Mouse (Mus musculus) forebrain, embryonic 10.5 days (tissue): ENCODE results near the gene Kcnip3. TPM values are rescaled to one million over a fixed set of nuclear protein-coding genes. Genes with fewer than 3 reads are reported as not detected.
A peak's percentile ranks its signal among the peaks of the same experiment; 100 is the strongest.

Source experiments
- DNase-seq: peaks from one replicate; pipeline ENCODE4 v3.0.0-alpha.2; 2017; ENCODE audit warnings: low spot score; ENCODE audit errors: extremely low spot score
- H3K27ac ChIP-seq: fragments of 300-500 bp; sonication (generic); 2 replicates; pipeline ENCODE4 v1.5.1; 2016; ENCODE audit warnings: mild to moderate bottlenecking
- H3K27me3 ChIP-seq: fragments of 300-500 bp; sonication (generic); 2 replicates; pipeline ENCODE4 v1.6.1; 2016; ENCODE audit warnings: mild to moderate bottlenecking; ENCODE audit not compliant: poor library complexity, severe bottlenecking
- H3K36me3 ChIP-seq: fragments of 300-500 bp; sonication (generic); replicated peaks from 2 replicates; pipeline ENCODE4 v1.6.1; 2016; ENCODE audit warnings: mild to moderate bottlenecking, moderate library complexity
- H3K4me1 ChIP-seq: fragments of 300-500 bp; sonication (generic); 2 replicates; pipeline ENCODE4 v1.6.1; 2016
- H3K4me3 ChIP-seq: fragments of 300-500 bp; sonication (generic); 2 replicates; pipeline ENCODE4 v1.5.1; 2016; ENCODE audit warnings: mild to moderate bottlenecking, moderate library complexity
- H3K9me3 ChIP-seq: fragments of 300-500 bp; sonication (generic); 2 replicates; pipeline ENCODE4 v1.6.1; 2016; ENCODE audit warnings: mild to moderate bottlenecking, moderate library complexity
- WGBS: fragments of 180-500 bp; shearing (Covaris S2); methylation state at CpG from one replicate; pipeline ENCODE4 v1.1.7; 2016; 5-methylcytosine and 5-hydroxymethylcytosine counted together
- polyA plus RNA-seq: library from polyadenylated mRNA; unstranded; fragments of >200 nt; fragmentation: Nextera tagmentation; extraction: Ambion mirVana; gene quantifications from 2 replicates; pipeline ENCODE4 v1.2.1, GENCODE M21; 2016

Gene Kcnip3
- polyA plus RNA-seq, 1 experiment from 2014 or later = 2.1 TPM

DNA sequence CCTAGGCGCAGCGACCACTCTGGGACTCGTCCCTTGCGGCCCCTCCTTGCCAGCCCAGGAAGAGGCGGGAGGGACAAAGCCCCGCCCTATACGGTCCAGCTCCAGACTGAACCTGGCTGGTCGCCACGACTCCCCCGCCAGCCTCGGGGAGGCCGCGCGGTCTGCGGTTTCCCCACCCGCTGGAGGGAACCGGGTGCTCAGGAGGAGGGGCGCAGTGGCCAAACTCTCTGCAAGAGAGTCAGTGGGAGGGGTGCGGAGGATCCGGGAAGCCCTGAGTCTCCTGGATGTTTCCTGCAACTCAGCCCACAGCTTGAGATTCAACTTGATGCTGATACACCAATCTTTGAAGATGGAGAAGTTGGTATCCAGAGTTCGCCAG lies 39.4 kb downstream of the Kcnip3 start:
- Histone ChIP-seq H3K9me3 (no peaks in the 10 kb centered on the region), H3K27ac (peak overlapping the region; percentile 52; the same call in 1 of the 2 replicates), H3K27me3 (peaks cover 91% of the 10 kb centered on the region), H3K4me1 (peaks cover 36% of the 10 kb centered on the region), H3K4me3 (peak overlapping the region; percentile 58), H3K36me3 (no peaks in the 10 kb centered on the region)
- 0% methylated on average over 21 of the region's 21 CpGs for WGBS
- peak; percentile 49 for DNase-seq

DNA sequence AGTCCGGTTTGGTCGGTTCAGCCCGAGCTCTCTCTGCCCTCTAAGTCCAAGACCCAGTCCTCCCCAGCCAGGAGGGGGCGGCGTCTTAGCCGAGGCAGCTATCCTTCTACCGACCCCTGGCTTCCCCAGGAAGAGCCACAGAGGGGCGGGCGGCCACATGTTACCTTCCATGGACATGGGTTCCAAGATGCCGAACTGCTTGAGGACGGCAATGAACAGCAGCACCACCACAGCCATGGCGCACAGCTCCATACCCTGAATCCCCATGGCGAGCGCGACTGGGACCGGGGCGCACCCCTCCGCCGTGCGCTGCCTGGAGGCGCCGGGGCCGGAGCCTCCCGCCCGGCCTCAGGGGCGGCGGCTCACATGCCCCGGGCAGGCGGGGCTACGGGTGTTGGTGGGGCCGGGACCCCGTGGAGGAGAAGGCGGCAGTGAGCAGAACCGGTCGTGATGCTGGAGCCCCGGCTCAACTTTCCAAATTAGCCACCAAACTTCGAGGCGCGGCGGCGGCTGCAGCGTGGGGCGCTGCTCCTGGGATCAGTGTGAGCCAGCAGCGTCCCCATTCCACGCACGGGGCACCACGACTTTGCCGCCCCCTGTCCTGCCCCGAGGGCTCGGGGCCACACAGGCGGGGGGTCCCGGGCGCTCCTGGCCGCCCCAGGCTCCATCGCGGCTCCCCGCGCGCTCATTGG lies 39.9 kb downstream of the Kcnip3 start:
- no peaks in the 10 kb centered on the region for H3K36me3 ChIP-seq
- H3K4me3 ChIP-seq = peak overlapping the region; percentile 58
- H3K27me3 ChIP-seq = peaks cover 87% of the 10 kb centered on the region
- H3K4me1 ChIP-seq = peaks cover 36% of the 10 kb centered on the region
- peak overlapping the region; percentile 52; the same call in 1 of the 2 replicates for H3K27ac ChIP-seq
- no peak for DNase-seq
- under 1% methylated on average over 58 of the region's 59 CpGs for WGBS
- no peaks in the 10 kb centered on the region for H3K9me3 ChIP-seq

GRCm38 (mm10) chr2:127479763-127480162 lies 42.1 kb downstream of the Kcnip3 start:
- Histone ChIP-seq H3K9me3 (no peaks in the 10 kb centered on the region), H3K36me3 (no peaks in the 10 kb centered on the region), H3K4me1 (peaks cover 33% of the 10 kb centered on the region), H3K27ac (no peak overlapping the region), H3K4me3 (no peak overlapping the region), H3K27me3 (peaks cover 65% of the 10 kb centered on the region)
- WGBS = 71% methylated on average over 10 of the region's 10 CpGs
- DNase-seq = no peak

- WGBS = 80% methylated on average over 4 of the region's 4 CpGs
- Histone ChIP-seq H3K27ac (no peak overlapping the region), H3K4me1 (peaks cover 28% of the 10 kb centered on the region), H3K27me3 (peaks cover 60% of the 10 kb centered on the region), H3K36me3 (no peaks in the 10 kb centered on the region), H3K9me3 (no peaks in the 10 kb centered on the region), H3K4me3 (no peak overlapping the region)
- DNase-seq = no peak
Observed at GRCm38 (mm10) chr2:127479210-127479609, 42.7 kb downstream of the Kcnip3 start.

- Histone ChIP-seq H3K4me3 (no peak overlapping the region), H3K4me1 (no peaks in the 10 kb centered on the region), H3K27ac (no peak overlapping the region), H3K36me3 (no peaks in the 10 kb centered on the region), H3K27me3 (no peaks in the 10 kb centered on the region), H3K9me3 (no peaks in the 10 kb centered on the region)
- DNase-seq = no peak
- 82% methylated on average over 3 of the region's 3 CpGs for WGBS
Observed at GRCm38 (mm10) chr2:127472279-127472678, 49.6 kb downstream of the Kcnip3 start.

GRCm38 (mm10) chr2:127471281-127471680 lies 50.6 kb downstream of the Kcnip3 start:
- WGBS = 88% methylated on average over 8 of the region's 8 CpGs
- H3K4me3 ChIP-seq = no peak overlapping the region
- H3K27ac ChIP-seq = no peak overlapping the region
- H3K27me3 ChIP-seq = no peaks in the 10 kb centered on the region
- no peak for DNase-seq
- no peaks in the 10 kb centered on the region for H3K9me3 ChIP-seq
- no peaks in the 10 kb centered on the region for H3K4me1 ChIP-seq
- H3K36me3 ChIP-seq = no peaks in the 10 kb centered on the region

DNA sequence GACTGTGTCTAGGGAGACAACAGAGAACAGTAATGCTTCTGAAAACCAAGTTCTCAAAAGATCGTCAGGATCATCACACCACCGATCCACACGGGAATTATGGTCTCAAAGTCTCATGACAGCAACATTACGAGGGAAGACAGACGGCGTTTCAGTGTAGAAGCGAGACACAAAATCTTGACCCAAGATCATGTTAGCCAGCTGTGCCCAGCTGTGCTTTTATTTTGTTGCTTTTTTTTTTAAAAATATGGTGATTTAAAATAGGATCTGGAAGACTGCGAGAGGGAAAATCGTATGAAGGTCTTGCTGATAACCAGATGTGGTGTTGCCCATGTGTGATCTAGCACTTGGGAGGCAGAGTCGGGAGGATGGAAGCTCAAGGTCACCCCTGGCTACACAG lies 51.2 kb downstream of the Kcnip3 start:
- DNase-seq = no peak
- H3K9me3 ChIP-seq = no peaks in the 10 kb centered on the region
- no peak overlapping the region for H3K27ac ChIP-seq
- 95% methylated on average over 10 of the region's 10 CpGs for WGBS
- H3K4me3 ChIP-seq = no peak overlapping the region
- H3K36me3 ChIP-seq = no peaks in the 10 kb centered on the region
- H3K27me3 ChIP-seq = no peaks in the 10 kb centered on the region
- no peaks in the 10 kb centered on the region for H3K4me1 ChIP-seq

- Histone ChIP-seq H3K27me3 (no peaks in the 10 kb centered on the region), H3K27ac (no peak overlapping the region), H3K4me3 (no peak overlapping the region), H3K36me3 (no peaks in the 10 kb centered on the region), H3K4me1 (no peaks in the 10 kb centered on the region), H3K9me3 (no peaks in the 10 kb centered on the region)
- no peak for DNase-seq
- 87% methylated on average over 5 of the region's 5 CpGs for WGBS
Observed at GRCm38 (mm10) chr2:127470183-127470582, 51.7 kb downstream of the Kcnip3 start.

- H3K4me3 ChIP-seq = no peak overlapping the region
Observed at GRCm38 (mm10) chr2:127462314-127462713, 59.6 kb downstream of the Kcnip3 start.

GRCm38 (mm10) chr2:127461351-127461750 lies 60.5 kb downstream of the Kcnip3 start:
- DNase-seq = no peak
- WGBS = 62% methylated on average over 9 of the region's 9 CpGs

More at GRCm38 (mm10) chr2:127462314-127462713, 59.6 kb downstream of the Kcnip3 start:
- H3K9me3 ChIP-seq = no peaks in the 10 kb centered on the region
- H3K4me1 ChIP-seq = no peaks in the 10 kb centered on the region
- peaks cover 8% of the 10 kb centered on the region; the same call in 1 of the 2 replicates for H3K27me3 ChIP-seq
- H3K36me3 ChIP-seq = no peaks in the 10 kb centered on the region
- WGBS = 19% methylated on average over 8 of the region's 8 CpGs
- H3K27ac ChIP-seq = no peak overlapping the region
- DNase-seq = peak; percentile 64

DNA sequence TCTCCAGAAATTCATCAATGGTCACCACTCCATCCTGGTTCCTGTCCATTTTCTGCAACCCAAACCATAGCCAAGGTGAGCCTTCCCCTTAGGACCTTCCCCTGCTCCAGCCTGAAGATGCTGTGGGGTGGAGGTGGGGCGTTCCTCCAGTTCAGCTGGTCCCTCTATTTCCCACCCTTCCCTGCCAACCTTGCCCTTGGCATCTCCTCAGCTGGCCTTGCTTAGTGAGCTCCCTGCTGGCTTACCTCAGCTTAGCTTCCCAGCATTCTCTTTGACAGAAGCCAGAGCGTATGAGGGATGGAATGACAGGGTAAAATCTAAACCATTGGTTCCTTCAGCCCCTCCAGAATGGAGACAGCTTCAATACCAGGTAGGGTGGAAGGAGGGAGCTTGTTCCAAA lies 62.6 kb downstream of the Kcnip3 start:
- Histone ChIP-seq H3K4me3 (no peak overlapping the region), H3K27me3 (peaks cover 15% of the 10 kb centered on the region), H3K27ac (no peak overlapping the region), H3K36me3 (no peaks in the 10 kb centered on the region), H3K4me1 (no peaks in the 10 kb centered on the region), H3K9me3 (no peaks in the 10 kb centered on the region)
- DNase-seq = no peak
- WGBS = 83% methylated on average over 2 of the region's 2 CpGs

More at GRCm38 (mm10) chr2:127461351-127461750, 60.5 kb downstream of the Kcnip3 start:
- H3K4me3 ChIP-seq = no peak overlapping the region
- H3K27me3 ChIP-seq = peaks cover 8% of the 10 kb centered on the region; the same call in 1 of the 2 replicates
- H3K9me3 ChIP-seq = no peaks in the 10 kb centered on the region
- no peaks in the 10 kb centered on the region for H3K36me3 ChIP-seq
- no peaks in the 10 kb centered on the region for H3K4me1 ChIP-seq
- no peak overlapping the region for H3K27ac ChIP-seq

DNA sequence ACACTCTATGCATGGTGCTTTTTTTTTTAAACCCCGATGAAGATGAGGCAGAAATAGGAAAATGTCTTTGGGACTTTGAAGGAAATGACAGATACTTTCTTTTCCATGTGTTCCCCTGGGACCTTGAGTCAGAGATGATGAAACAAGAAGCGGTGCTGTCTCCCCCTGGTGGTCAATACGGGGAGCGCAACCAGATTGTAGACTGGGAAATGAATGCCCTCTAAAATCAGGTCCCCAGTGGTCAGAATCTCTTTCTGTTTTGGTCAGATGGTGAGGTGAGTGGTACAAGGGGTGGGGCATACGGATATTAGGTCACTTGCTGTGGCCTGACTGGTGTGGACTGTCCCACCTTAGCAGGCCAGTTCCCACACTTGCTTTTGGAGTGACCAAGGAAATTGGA lies 68.1 kb downstream of the Kcnip3 start:
- Histone ChIP-seq H3K27ac (no peak overlapping the region), H3K4me1 (peaks cover 4% of the 10 kb centered on the region), H3K36me3 (no peaks in the 10 kb centered on the region), H3K9me3 (no peaks in the 10 kb centered on the region), H3K4me3 (no peak overlapping the region), H3K27me3 (peaks cover 29% of the 10 kb centered on the region)
- DNase-seq = peak; percentile 72
- WGBS = 4% methylated on average over 5 of the region's 5 CpGs

DNA sequence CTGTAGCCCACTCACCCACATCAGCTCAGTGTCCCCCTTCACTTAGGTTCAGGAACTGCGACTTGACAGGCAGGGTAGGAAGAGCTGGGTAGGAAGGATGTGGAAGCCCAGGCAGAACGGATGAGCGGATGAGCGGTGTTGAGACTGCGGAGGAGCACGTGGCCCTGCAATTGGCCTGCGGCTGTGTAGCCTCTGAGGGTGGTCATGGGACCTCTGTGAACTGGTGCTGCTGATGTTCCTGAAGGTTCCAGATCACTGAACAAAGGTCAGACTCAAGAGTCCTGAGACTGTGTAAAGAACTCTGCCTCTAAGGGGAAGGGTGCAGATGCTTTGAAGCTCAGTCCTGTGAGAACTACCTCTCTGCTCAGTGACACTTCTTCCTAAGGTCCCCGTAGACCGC lies 68.8 kb downstream of the Kcnip3 start:
- WGBS = 82% methylated on average over 9 of the region's 9 CpGs
- H3K27ac ChIP-seq = no peak overlapping the region
- no peak overlapping the region for H3K4me3 ChIP-seq
- H3K27me3 ChIP-seq = peaks cover 29% of the 10 kb centered on the region
- peaks cover 4% of the 10 kb centered on the region for H3K4me1 ChIP-seq
- no peaks in the 10 kb centered on the region for H3K9me3 ChIP-seq
- H3K36me3 ChIP-seq = no peaks in the 10 kb centered on the region
- no peak for DNase-seq
